Mouse (Mus musculus): Measurements from ENCODE around the gene Tbc1d30.

DNA sequence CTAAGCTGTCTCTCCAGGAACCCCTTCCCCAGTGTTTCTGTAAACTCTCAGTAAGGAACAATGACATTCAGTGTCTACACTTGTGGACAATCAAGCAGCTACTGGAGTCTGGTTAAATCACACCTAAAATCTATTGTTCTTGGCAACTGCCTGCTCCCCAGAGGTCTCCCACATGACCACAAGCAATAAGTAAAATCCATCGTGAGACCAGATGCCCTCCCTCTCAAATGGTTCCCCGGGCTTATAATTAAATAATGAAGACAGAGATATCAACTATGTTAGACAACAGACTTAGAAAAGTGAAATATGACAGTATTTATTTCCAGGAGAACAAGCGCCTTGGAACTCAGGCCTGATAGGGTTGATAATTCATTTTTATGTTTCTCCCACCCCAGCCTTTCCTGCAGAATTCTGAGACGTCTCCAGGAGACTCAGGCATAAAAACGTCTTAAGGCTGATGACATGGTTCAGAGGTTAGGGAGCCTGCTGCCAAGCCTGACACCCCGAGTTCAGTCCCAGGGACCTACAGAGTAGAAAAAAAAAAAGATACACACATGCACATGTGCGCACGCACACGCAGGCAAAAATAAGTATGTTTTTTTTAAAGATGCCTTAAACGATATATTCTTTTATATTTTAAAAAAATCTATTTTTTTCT is 115.8 kb downstream of the Tbc1d30 start:
- TF ChIP-seq CTCF (IDR thresholded peaks at IDR 0.05; ENCODE audit: low read depth): no peak
- TF ChIP-seq EP300 (IDR thresholded peaks at IDR 0.05; ENCODE audit: low read depth): no peak
